Mouse (Mus musculus) olfactory bulb, adult 2 months (tissue): ENCODE data around the gene Lrguk.

Source experiments
- CTCF ChIP-seq: fragments of 200-500 bp; IDR thresholded peaks from 2 replicates; pipeline ENCODE4 v1.5.1; 2012; ENCODE audit warnings: low read depth, mild to moderate bottlenecking, low read length, moderate library complexity; ENCODE audit not compliant: insufficient read depth
- POLR2A ChIP-seq: fragments of 200-500 bp; IDR thresholded peaks from 2 replicates; pipeline ENCODE4 v1.6.1; 2012; ENCODE audit warnings: mild to moderate bottlenecking, low read depth, low read length, moderate library complexity; ENCODE audit not compliant: insufficient read depth

GRCm38 (mm10) chr6:34161511-34161910, 132.3 kb downstream of the Lrguk start:
- TF ChIP-seq POLR2A (no peak), CTCF (no peak)
